In the genomic region with DNA sequence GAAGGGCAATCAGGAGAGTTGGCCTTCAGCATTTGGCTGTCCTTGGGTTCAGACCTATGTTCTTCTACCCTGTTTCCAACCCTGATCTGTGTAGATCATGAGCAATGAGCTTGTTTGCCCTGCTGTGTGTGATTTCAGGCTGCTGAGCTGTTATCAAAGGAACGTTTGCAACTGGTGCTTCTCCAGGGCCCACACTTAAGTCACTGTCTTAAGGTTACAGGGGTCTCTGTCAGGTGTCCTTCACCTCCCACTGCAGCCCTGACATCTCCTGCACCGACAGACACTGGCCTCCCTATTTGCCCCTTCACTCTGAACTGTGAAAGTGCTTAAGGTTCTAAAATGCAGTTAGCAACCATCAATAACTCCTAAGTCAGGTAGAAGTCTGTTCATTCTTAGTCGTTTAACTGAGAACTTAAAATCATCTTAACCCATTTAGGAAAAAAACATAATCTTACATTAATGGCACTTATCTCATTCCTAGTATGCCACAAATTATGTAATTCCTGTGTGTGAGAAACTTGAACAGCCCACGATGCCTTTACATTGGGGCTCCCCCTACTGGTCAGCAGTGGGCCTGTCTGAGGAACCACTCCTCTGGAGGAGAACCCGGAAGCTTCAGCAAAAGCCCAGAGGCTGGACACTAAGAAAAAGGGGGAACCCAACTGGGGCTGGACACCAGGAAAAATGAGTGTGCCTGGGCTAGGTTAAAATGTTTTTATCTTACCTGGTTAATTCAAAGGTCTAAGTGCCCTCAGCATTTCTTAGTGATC, we compare ENCODE assay signal across 9 mouse cellular contexts.
DNase-seq lines count a peak whose midpoint lies in the region; ATAC-seq and TF ChIP-seq lines count a peak whose summit lies in the region.
"Had no signal": no experiment of that assay in that cellular context is flagged by ENCODE, and none has a peak within 500 bp of the region (broad histone marks: within the 10 kb centered on the region; RNA-seq: fewer than 3 reads in every experiment).

No protein-coding gene starts in this region.

- peak; percentile 75 for TF ChIP-seq CTCF in cerebellum, adult 2 months (IDR thresholded peaks at IDR 0.05; ENCODE audit: borderline replicate concordance, insufficient read depth, low read depth, low read length)

- H3K4me3 ChIP-seq in midbrain, embryonic 10.5 days, result no peak overlapping the region
- H3K4me3 ChIP-seq in midbrain, embryonic 15.5 days, result no peak overlapping the region
- no peak overlapping the region for H3K4me3 ChIP-seq in cerebellum, adult 2 months (replicated peaks; ENCODE audit: insufficient read depth, low read depth, low read length)
- no peak overlapping the region for H3K4me3 ChIP-seq in intestine, embryonic 15.5 days (replicated peaks)
- H3K4me3 ChIP-seq: embryonic facial prominence, embryonic 13.5 days had no signal

- H3K9ac ChIP-seq in midbrain, embryonic 15.5 days, result no peak overlapping the region
- no peak overlapping the region for H3K9ac ChIP-seq in intestine, embryonic 15.5 days
- H3K9ac ChIP-seq: embryonic facial prominence, embryonic 13.5 days had no signal

- TF ChIP-seq POLR2A in cerebellum, adult 2 months (IDR thresholded peaks at IDR 0.05; ENCODE audit: borderline replicate concordance, insufficient read depth, low read length), result no peak

- no peaks in the 10 kb centered on the region for H3K9me3 ChIP-seq in midbrain, embryonic 10.5 days (replicated peaks)
- H3K9me3 ChIP-seq in midbrain, embryonic 15.5 days, result no peaks in the 10 kb centered on the region
- H3K9me3 ChIP-seq in intestine, embryonic 15.5 days, result no peaks in the 10 kb centered on the region
- H3K9me3 ChIP-seq: embryonic facial prominence, embryonic 13.5 days had no signal

- H3K36me3 ChIP-seq in midbrain, embryonic 10.5 days, result no peaks in the 10 kb centered on the region
- no peaks in the 10 kb centered on the region for H3K36me3 ChIP-seq in midbrain, embryonic 15.5 days (replicated peaks)
- no peaks in the 10 kb centered on the region for H3K36me3 ChIP-seq in intestine, embryonic 15.5 days
- H3K36me3 ChIP-seq: embryonic facial prominence, embryonic 13.5 days had no signal

- WGBS in midbrain, embryonic 10.5 days, result 17% methylated on average over 5 of the region's 5 CpGs
- WGBS in midbrain, embryonic 15.5 days, result 19% methylated on average over 5 of the region's 5 CpGs
- 12% methylated on average over 5 of the region's 5 CpGs for WGBS in cerebellum, adult 2 months
- WGBS in intestine, embryonic 15.5 days, result 13% methylated on average over 5 of the region's 5 CpGs

- H3K4me1 ChIP-seq in midbrain, embryonic 10.5 days, result no peaks in the 10 kb centered on the region
- no peaks in the 10 kb centered on the region for H3K4me1 ChIP-seq in midbrain, embryonic 15.5 days
- no peaks in the 10 kb centered on the region for H3K4me1 ChIP-seq in cerebellum, adult 2 months (ENCODE audit: control insufficient read depth, insufficient read depth, low read length)
- no peaks in the 10 kb centered on the region for H3K4me1 ChIP-seq in intestine, embryonic 15.5 days (replicated peaks)

- DNase-seq in midbrain, embryonic 10.5 days (ENCODE audit: low spot score), result peak; percentile 74
- DNase-seq in cerebellum, adult 2 months, result peak; percentile 45 to 63
- DNase-seq in frontal cortex, postnatal 10 days (ENCODE audit: low spot score in 2 of 2), result peak; percentile 41 to 75
- peak; percentile 69 to 81 for DNase-seq in left cerebral cortex, postnatal 36 days (ENCODE audit: low spot score in 2 of 2)
- DNase-seq in monocyte, adult 2 months (ENCODE audit: low read depth in 1 of 2, low spot score in 2 of 2), result peak; percentile 14 to 47
- peak; percentile 34 for DNase-seq in telencephalon, adult 2 months (ENCODE audit: low read depth, low spot score)

- intact Hi-C loops in left cerebral cortex, postnatal 36 days (cut with DNase I), result loop anchor here (10.0 kb wide), 2 partner anchors 644 to 794 kb away; a partner anchor contains a TSS

- no peak overlapping the region for H3K4me2 ChIP-seq in midbrain, embryonic 15.5 days
- no peak overlapping the region for H3K4me2 ChIP-seq in intestine, embryonic 15.5 days (replicated peaks)
- H3K4me2 ChIP-seq: embryonic facial prominence, embryonic 13.5 days had no signal

- no peak for ATAC-seq in midbrain, embryonic 15.5 days (replicated peaks)
- ATAC-seq in intestine, embryonic 15.5 days, result peak; percentile 81

- H3K27me3 ChIP-seq in midbrain, embryonic 10.5 days (ENCODE audit: low read depth, poor library complexity, severe bottlenecking), result no peaks in the 10 kb centered on the region
- no peaks in the 10 kb centered on the region for H3K27me3 ChIP-seq in midbrain, embryonic 15.5 days (replicated peaks)
- no peaks in the 10 kb centered on the region; the same call in 1 of the 2 replicates for H3K27me3 ChIP-seq in cerebellum, adult 2 months (ENCODE audit: control insufficient read depth, insufficient read depth, low read length)
- H3K27me3 ChIP-seq in intestine, embryonic 15.5 days (replicated peaks), result no peaks in the 10 kb centered on the region

- H3K27ac ChIP-seq in midbrain, embryonic 10.5 days (replicated peaks), result no peak overlapping the region; the same call in 1 of the 2 replicates
- no peak overlapping the region for H3K27ac ChIP-seq in midbrain, embryonic 15.5 days
- H3K27ac ChIP-seq in cerebellum, adult 2 months (ENCODE audit: insufficient read depth, low read length), result no peak overlapping the region
- H3K27ac ChIP-seq in intestine, embryonic 15.5 days, result no peak overlapping the region
- H3K27ac ChIP-seq: embryonic facial prominence, embryonic 13.5 days had no signal
